Mouse (Mus musculus) lung, embryonic 14.5 days (tissue): ENCODE data around the gene Wdr13. TPM values are rescaled to one million over a fixed set of nuclear protein-coding genes. Genes with fewer than 3 reads are reported as not detected.
"Not testable (repeated sequence)": the region's sequence is repeated elsewhere in the genome, so short reads cannot be mapped to it uniquely, and the experiment has no call there.

ENCODE experiments used
- ATAC-seq: fragments of 200-750 bp; cut with Nextera tagmentation; 2 replicates; pipeline ENCODE4 v1.8.0; 2017; ENCODE audit warnings: mild to moderate bottlenecking, moderate TSS enrichment, moderate library complexity; ENCODE audit not compliant: insufficient read depth
- DNase-seq: peaks from one replicate; pipeline ENCODE4 v3.0.0-alpha.2; 2015
- H3K27ac ChIP-seq: fragments of 300-500 bp; sonication (generic); 2 replicates; pipeline ENCODE4 v1.5.1; 2014; ENCODE audit warnings: low read depth, mild to moderate bottlenecking, moderate library complexity
- H3K27me3 ChIP-seq: fragments of 300-500 bp; sonication (generic); 2 replicates; pipeline ENCODE4 v1.6.1; 2014; ENCODE audit warnings: low read length, control low read depth; ENCODE audit not compliant: insufficient read depth
- H3K36me3 ChIP-seq: fragments of 300-500 bp; sonication (generic); 2 replicates; pipeline ENCODE4 v1.6.1; 2014; ENCODE audit warnings: control low read depth; ENCODE audit not compliant: insufficient read depth
- H3K4me1 ChIP-seq: fragments of 300-500 bp; sonication (generic); 2 replicates; pipeline ENCODE4 v1.6.1; 2014; ENCODE audit warnings: antibody characterized with exemption, control low read depth; ENCODE audit not compliant: insufficient read depth
- H3K4me2 ChIP-seq: fragments of 300-500 bp; sonication (generic); 2 replicates; pipeline ENCODE4 v1.6.1; 2014; ENCODE audit warnings: mild to moderate bottlenecking
- H3K4me3 ChIP-seq: fragments of 300-500 bp; sonication (generic); 2 replicates; pipeline ENCODE4 v1.5.1; 2014; ENCODE audit warnings: low read depth, low read length
- H3K9ac ChIP-seq: fragments of 300-500 bp; sonication (generic); 2 replicates; pipeline ENCODE4 v1.6.1; 2014
- H3K9me3 ChIP-seq: fragments of 300-500 bp; sonication (generic); 2 replicates; pipeline ENCODE4 v1.6.1; 2016; ENCODE audit warnings: low read depth, low read length, control low read depth
- CTCF ChIP-seq: IDR thresholded peaks from 2 replicates; pipeline ENCODE4 v1.5.1; 2016; ENCODE audit warnings: antibody characterized with exemption, low read depth
- WGBS: fragments of 180-500 bp; shearing (Covaris S2); extraction: QIAGEN DNeasy Blood & Tissue Kit; methylation state at CpG from one replicate; pipeline ENCODE4 v1.1.7; 2014; 5-methylcytosine and 5-hydroxymethylcytosine counted together
- polyA plus RNA-seq: library from polyadenylated mRNA; unstranded; fragments of >200 nt; fragmentation: Nextera tagmentation; extraction: Ambion mirVana; gene quantifications from 2 replicates; pipeline ENCODE4 v1.2.1, GENCODE M21; 2014

Gene Wdr13
- polyA plus RNA-seq, 1 experiment from 2014 or later, result 20.8 TPM

GRCm38 (mm10) chrX:8102213-8102668 lies 30.5 kb downstream of the Wdr13 start:
- Histone ChIP-seq H3K27me3 (no peaks in the 10 kb centered on the region), H3K4me2 (no peak overlapping the region), H3K4me3 (no peak overlapping the region), H3K9me3 (no peaks in the 10 kb centered on the region), H3K9ac (no peak overlapping the region), H3K27ac (no peak overlapping the region), H3K4me1 (no peaks in the 10 kb centered on the region), H3K36me3 (no peaks in the 10 kb centered on the region)
- ATAC-seq (no peak), DNase-seq (no peak)
- no peak for TF ChIP-seq CTCF
- 46% methylated on average over 7 of the region's 7 CpGs for WGBS

GRCm38 (mm10) chrX:8101017-8101416 lies 31.7 kb downstream of the Wdr13 start:
- Histone ChIP-seq H3K4me1 (no peaks in the 10 kb centered on the region), H3K4me3 (no peak overlapping the region), H3K27ac (no peak overlapping the region), H3K27me3 (no peaks in the 10 kb centered on the region), H3K9me3 (no peaks in the 10 kb centered on the region), H3K36me3 (no peaks in the 10 kb centered on the region), H3K4me2 (0 out of 2 replicates have a peak overlapping the region, but pooled peaks have one; percentile 16), H3K9ac (no peak overlapping the region)
- TF ChIP-seq CTCF, result peak; percentile 58
- ATAC-seq (no peak), DNase-seq (peak; percentile 83)
- 9% methylated on average over 3 of the region's 3 CpGs for WGBS

- H3K9me3 ChIP-seq, result no peaks in the 10 kb centered on the region
- DNase-seq (no peak), ATAC-seq (no peak)
- H3K4me1 ChIP-seq, result no peaks in the 10 kb centered on the region
- no peak overlapping the region for H3K4me3 ChIP-seq
- no peak overlapping the region for H3K4me2 ChIP-seq
- no peak for TF ChIP-seq CTCF
- no peaks in the 10 kb centered on the region for H3K27me3 ChIP-seq
- WGBS, result 51% methylated on average over 4 of the region's 4 CpGs
- H3K27ac ChIP-seq, result no peak overlapping the region
- no peaks in the 10 kb centered on the region for H3K36me3 ChIP-seq
- H3K9ac ChIP-seq, result no peak overlapping the region
Observed at GRCm38 (mm10) chrX:8099435-8099834, 33.3 kb downstream of the Wdr13 start.

- Histone ChIP-seq H3K4me3 (peak overlapping the region; percentile 27), H3K4me1 (no peaks in the 10 kb centered on the region), H3K9ac (no peak overlapping the region), H3K9me3 (no peaks in the 10 kb centered on the region), H3K27me3 (no peaks in the 10 kb centered on the region), H3K36me3 (no peaks in the 10 kb centered on the region), H3K4me2 (peak overlapping the region; percentile 51), H3K27ac (0 out of 2 replicates have a peak overlapping the region, but pooled peaks have one; percentile 2)
- ATAC-seq, result peak; percentile 95
- 7% methylated on average over 19 of the region's 19 CpGs for WGBS
- no peak for TF ChIP-seq CTCF
- DNase-seq, result peak; percentile 97
Observed at GRCm38 (mm10) chrX:8096787-8097242, 35.9 kb downstream of the Wdr13 start.

GRCm38 (mm10) chrX:8096068-8096786 lies 36.5 kb downstream of the Wdr13 start:
- H3K9ac ChIP-seq, DNase-seq, H3K4me1 ChIP-seq, H3K27me3 ChIP-seq, H3K9me3 ChIP-seq, H3K27ac ChIP-seq, H3K36me3 ChIP-seq: not testable (repeated sequence)
- Histone ChIP-seq H3K4me2 (peak overlapping the region; percentile 53), H3K4me3 (peak overlapping the region; percentile 27; the same call in 1 of the 2 replicates)
- 10% methylated on average over 10 of the region's 48 CpGs for WGBS
- ATAC-seq, result peak; percentile 95

- Histone ChIP-seq H3K9ac (no peak overlapping the region), H3K9me3 (no peaks in the 10 kb centered on the region), H3K36me3 (no peaks in the 10 kb centered on the region), H3K4me1 (no peaks in the 10 kb centered on the region), H3K27ac (no peak overlapping the region), H3K4me3 (peak overlapping the region; percentile 25; the same call in 1 of the 2 replicates), H3K27me3 (no peaks in the 10 kb centered on the region), H3K4me2 (peak overlapping the region; percentile 53)
- DNase-seq (no peak), ATAC-seq (no peak)
- TF ChIP-seq CTCF, result no peak
- WGBS, result 71% methylated on average over 10 of the region's 10 CpGs
Observed at GRCm38 (mm10) chrX:8095546-8095945, 37.1 kb downstream of the Wdr13 start.

- H3K4me2 ChIP-seq, ATAC-seq, H3K27ac ChIP-seq, H3K9me3 ChIP-seq, DNase-seq, H3K9ac ChIP-seq, H3K4me3 ChIP-seq, H3K36me3 ChIP-seq, H3K27me3 ChIP-seq, H3K4me1 ChIP-seq: not testable (repeated sequence)
- WGBS, result 87% methylated on average over 4 of the region's 5 CpGs
Observed at GRCm38 (mm10) chrX:8090954-8091347, 41.7 kb downstream of the Wdr13 start.
